In genomic region chr3:153943003-153943640, GRCm38 (mm10) we compare ENCODE assay signal across 8 mouse cellular contexts. TPM values are rescaled to one million over a fixed set of nuclear protein-coding genes. Genes with fewer than 3 reads are reported as not detected.
DNase-seq lines count a peak whose midpoint lies in the region; ATAC-seq and TF ChIP-seq lines count a peak whose summit lies in the region.

No protein-coding gene starts in this region.

- peak overlapping the region; percentile 96 for H3K27ac ChIP-seq in heart, embryonic 15.5 days
- peak overlapping the region; percentile 96 for H3K27ac ChIP-seq in liver, postnatal 0 days (ENCODE audit: low read depth)

- intact Hi-C loops in heart, postnatal 36 days (cut with DNase I), result loop anchor here (10.0 kb wide), 1 partner anchor 652 kb away; the partner anchor contains the start of genes Cryz and Tyw3

- peak overlapping the region; percentile 95 for H3K9ac ChIP-seq in heart, embryonic 15.5 days
- peak overlapping the region; percentile 89 for H3K9ac ChIP-seq in liver, postnatal 0 days (replicated peaks)

- H3K4me1 ChIP-seq in heart, embryonic 15.5 days (replicated peaks), result peaks cover 17% of the 10 kb centered on the region
- H3K4me1 ChIP-seq in liver, postnatal 0 days (ENCODE audit: insufficient read depth), result peaks cover 6% of the 10 kb centered on the region; the same call in 1 of the 2 replicates

- H3K27me3 ChIP-seq in heart, embryonic 15.5 days, result no peaks in the 10 kb centered on the region
- no peaks in the 10 kb centered on the region for H3K27me3 ChIP-seq in liver, postnatal 0 days (ENCODE audit: insufficient read depth, low read length)

- no peak for TF ChIP-seq EP300 in liver, postnatal 0 days (IDR thresholded peaks at IDR 0.05; ENCODE audit: low read depth)

- H3K9me3 ChIP-seq in heart, embryonic 15.5 days (replicated peaks), result no peaks in the 10 kb centered on the region
- H3K9me3 ChIP-seq in liver, postnatal 0 days (ENCODE audit: low read length), result no peaks in the 10 kb centered on the region

- DNase-seq in heart, adult 8-10 months (ENCODE audit: low spot score), result peak; percentile 29
- no peak for DNase-seq in heart, postnatal 36 days
- peak; percentile 26 for DNase-seq in MEL-GATA-1-ER (ENCODE audit: extremely low read depth, low read depth)
- no peak for DNase-seq in liver, postnatal 0 days
- no peak for DNase-seq in thymus, postnatal 36 days
- no peak for DNase-seq in thymus, postnatal 4 days

- H3K4me2 ChIP-seq in heart, embryonic 15.5 days, result peak overlapping the region; percentile 63
- H3K4me2 ChIP-seq in liver, postnatal 0 days (ENCODE audit: low read depth, low read length), result peak overlapping the region; percentile 80

- peaks cover 32% of the 10 kb centered on the region for H3K36me3 ChIP-seq in heart, embryonic 15.5 days
- peaks cover 23% of the 10 kb centered on the region for H3K36me3 ChIP-seq in liver, postnatal 0 days (replicated peaks; ENCODE audit: insufficient read depth, low read length)

- peak overlapping the region; percentile 94 for H3K4me3 ChIP-seq in heart, embryonic 15.5 days
- peak overlapping the region; percentile 94 for H3K4me3 ChIP-seq in liver, postnatal 0 days (ENCODE audit: low read depth, low read length)

- WGBS in heart, embryonic 15.5 days, result 25% methylated on average over 12 of the region's 12 CpGs
- 44% methylated on average over 12 of the region's 12 CpGs for WGBS in liver, postnatal 0 days (ENCODE audit: insufficient replicate concordance)

- ATAC-seq in heart, embryonic 15.5 days (replicated peaks; ENCODE audit: insufficient number of reproducible peaks, insufficient read depth, low FRiP score, low read depth), result no peak
- no peak for ATAC-seq in liver, postnatal 0 days
- no peak for ATAC-seq in megakaryocyte-erythroid progenitor cell, adult 5-6 weeks (replicated peaks; ENCODE audit: low FRiP score, low TSS enrichment, poor library complexity, severe bottlenecking)

- no peak for TF ChIP-seq CTCF in liver, postnatal 0 days (IDR thresholded peaks at IDR 0.05; ENCODE audit: low read depth)

RNA-seq across cellular contexts. Expression of gene Acadm, which starts 1.3 kb away (rescaled TPM):
- 1,000 to 10,000 TPM; 1,199 to 1,642 (median 1,432) TPM for total RNA-seq in heart, adult 8-10 months (2022)
- 1,000 to 10,000 TPM; 1,212 to 1,313 TPM for total RNA-seq in heart, postnatal 36 days (2021)
- 236 and 304 TPM in 2 replicates for polyA plus RNA-seq in heart, embryonic 15.5 days (2015; fragmentation: Nextera tagmentation; extraction: Ambion mirVana)
- 271 and 289 TPM in 2 replicates for polyA plus RNA-seq in liver, postnatal 0 days (2015; fragmentation: Nextera tagmentation; extraction: Ambion mirVana)
- 69.9 and 82.5 TPM in 2 replicates for total RNA-seq in megakaryocyte-erythroid progenitor cell, adult 5-6 weeks (2014; fragmentation: Nextera tagmentation)
- 201 and 332 TPM in 2 replicates for total RNA-seq in megakaryocyte-erythroid progenitor cell, adult 5-6 weeks (2017)

RNA-seq across cellular contexts. Expression of gene Slc44a5, which starts 30.1 kb away (rescaled TPM):
- under 1 TPM in 3 of 4 experiments, not detected in 1; 0.09 to 0.19 (median 0.13) TPM for total RNA-seq in heart, adult 8-10 months (2022)
- not detected for total RNA-seq in heart, postnatal 36 days (2021)
- polyA plus RNA-seq in heart, embryonic 15.5 days (2015; fragmentation: Nextera tagmentation; extraction: Ambion mirVana), result 0.52 and 0.62 TPM in 2 replicates
- polyA plus RNA-seq in liver, postnatal 0 days (2015; fragmentation: Nextera tagmentation; extraction: Ambion mirVana), result 0.02 and 0.18 TPM in 2 replicates
- total RNA-seq in megakaryocyte-erythroid progenitor cell, adult 5-6 weeks (2014; fragmentation: Nextera tagmentation), result not detected in 2 replicates
- total RNA-seq in megakaryocyte-erythroid progenitor cell, adult 5-6 weeks (2017), result 0.28 TPM in 1 of 2 replicates, not detected in the other

RNA-seq across cellular contexts. Expression of gene Rabggtb, which starts 30.3 kb away (rescaled TPM):
- total RNA-seq in heart, adult 8-10 months (2022), result 100 to 1,000 TPM in 2 of 4 experiments, 10 to 100 TPM in 2; 95.0 to 103 (median 99.9) TPM
- 10 to 100 TPM; 92.9 to 93.6 TPM for total RNA-seq in heart, postnatal 36 days (2021)
- polyA plus RNA-seq in heart, embryonic 15.5 days (2015; fragmentation: Nextera tagmentation; extraction: Ambion mirVana), result 47.5 and 53.4 TPM in 2 replicates
- polyA plus RNA-seq in liver, postnatal 0 days (2015; fragmentation: Nextera tagmentation; extraction: Ambion mirVana), result 28.7 and 31.8 TPM in 2 replicates
- total RNA-seq in megakaryocyte-erythroid progenitor cell, adult 5-6 weeks (2014; fragmentation: Nextera tagmentation), result 211 and 271 TPM in 2 replicates
- 274 and 354 TPM in 2 replicates for total RNA-seq in megakaryocyte-erythroid progenitor cell, adult 5-6 weeks (2017)

RNA-seq across cellular contexts. Expression of gene Msh4, which starts 37.2 kb away (rescaled TPM):
- total RNA-seq in heart, adult 8-10 months (2022), result under 1 TPM in 1 of 4 experiments, not detected in 3; 0.08 TPM
- total RNA-seq in heart, postnatal 36 days (2021), result under 1 TPM in 1 of 2 experiments, not detected in 1; 0.14 TPM
- polyA plus RNA-seq in heart, embryonic 15.5 days (2015; fragmentation: Nextera tagmentation; extraction: Ambion mirVana), result 0.09 and 0.14 TPM in 2 replicates
- polyA plus RNA-seq in liver, postnatal 0 days (2015; fragmentation: Nextera tagmentation; extraction: Ambion mirVana), result not detected in 2 replicates
- total RNA-seq in megakaryocyte-erythroid progenitor cell, adult 5-6 weeks (2014; fragmentation: Nextera tagmentation), result 0.17 and 0.49 TPM in 2 replicates
- not detected in 2 replicates for total RNA-seq in megakaryocyte-erythroid progenitor cell, adult 5-6 weeks (2017)

Comparison
In these comparisons a context has a peak if more than half of its experiments do, and no peak if none do; other contexts are left out.
1. DNase-seq: peak in heart, adult 8-10 months (single experiment) and MEL-GATA-1-ER (single experiment); none in heart, postnatal 36 days (0 of 2), liver, postnatal 0 days (single experiment), thymus, postnatal 36 days (0 of 2) and thymus, postnatal 4 days (single experiment).